Mouse (Mus musculus): ENCODE data around the gene A930033H14Rik.

GRCm38 (mm10) chr10:69218458-69219288, 5.8 kb upstream of the A930033H14Rik start:
- TF ChIP-seq CTCF (IDR thresholded peaks at IDR 0.05; ENCODE audit: borderline replicate concordance, insufficient read depth, low read length) (no peak), POLR2A (IDR thresholded peaks at IDR 0.05; ENCODE audit: low read depth, low read length) (no peak)

All from embryonic fibroblast, embryonic 13.5 days (primary cell).